Mouse (Mus musculus): Measurements from ENCODE around the gene Inca1. TPM values are rescaled to one million over a fixed set of nuclear protein-coding genes. Genes with fewer than 3 reads are reported as not detected.
A peak's percentile ranks its signal among the peaks of the same experiment; 100 is the strongest.

The Inca1 gene
- polyA plus RNA-seq, 1 experiment = 2.4 TPM

GRCm38 (mm10) chr11:70643051-70643450, 56.9 kb downstream of the Inca1 start:
- peaks cover 5% of the 10 kb centered on the region; the same call in 1 of the 2 replicates for H3K4me1 ChIP-seq (ENCODE audit: control insufficient read depth, insufficient read depth, low read length)
- no peak overlapping the region for H3K27ac ChIP-seq (ENCODE audit: insufficient read depth, low read length)
- H3K4me3 ChIP-seq (ENCODE audit: insufficient read depth, low read length) = no peak overlapping the region
- TF ChIP-seq CTCF (IDR thresholded peaks at IDR 0.05; ENCODE audit: borderline replicate concordance, insufficient read depth, low read length) (no peak), POLR2A (IDR thresholded peaks at IDR 0.05; ENCODE audit: low read depth, low read length) (no peak; the same call in 1 of the 2 replicates)

GRCm38 (mm10) chr11:70641241-70641640, 58.7 kb downstream of the Inca1 start:
- no peak overlapping the region for H3K4me3 ChIP-seq (ENCODE audit: insufficient read depth, low read length)
- no peak for TF ChIP-seq CTCF (IDR thresholded peaks at IDR 0.05; ENCODE audit: borderline replicate concordance, insufficient read depth, low read length)
- TF ChIP-seq POLR2A (IDR thresholded peaks at IDR 0.05; ENCODE audit: low read depth, low read length) = no peak; the same call in 1 of the 2 replicates
- peaks cover 5% of the 10 kb centered on the region; the same call in 1 of the 2 replicates for H3K4me1 ChIP-seq (ENCODE audit: control insufficient read depth, insufficient read depth, low read length)
- H3K27ac ChIP-seq (ENCODE audit: insufficient read depth, low read length) = no peak overlapping the region

- 0 out of 2 replicates have a peak, but pooled peaks have one; percentile 6 for TF ChIP-seq POLR2A (IDR thresholded peaks at IDR 0.05; ENCODE audit: low read depth, low read length)
- no peak for TF ChIP-seq CTCF (IDR thresholded peaks at IDR 0.05; ENCODE audit: borderline replicate concordance, insufficient read depth, low read length)
- Histone ChIP-seq H3K27ac (ENCODE audit: insufficient read depth, low read length) (no peak overlapping the region), H3K4me3 (ENCODE audit: insufficient read depth, low read length) (no peak overlapping the region), H3K4me1 (ENCODE audit: control insufficient read depth, insufficient read depth, low read length) (no peaks in the 10 kb centered on the region)
Observed at GRCm38 (mm10) chr11:70639976-70640375, 60.0 kb downstream of the Inca1 start.

- TF ChIP-seq POLR2A (IDR thresholded peaks at IDR 0.05; ENCODE audit: low read depth, low read length) (no peak), CTCF (IDR thresholded peaks at IDR 0.05; ENCODE audit: borderline replicate concordance, insufficient read depth, low read length) (no peak)
- H3K4me1 ChIP-seq (ENCODE audit: control insufficient read depth, insufficient read depth, low read length) = no peaks in the 10 kb centered on the region
- no peak within 1 kb of the TSS for H3K27ac ChIP-seq (ENCODE audit: insufficient read depth, low read length)
- H3K4me3 ChIP-seq (ENCODE audit: insufficient read depth, low read length) = no peak within 1 kb of the TSS
Observed at GRCm38 (mm10) chr11:70638714-70639278, 61.2 kb downstream of the Inca1 start, which contains the start of gene Gp1ba. TSS of gene Gp1ba (plus strand) at chr11:70639122.

Other genes starting within 250 kb of the Inca1 start
- gene Med11, start 248.2 kb downstream of the Inca1 start, polyA plus RNA-seq (2011; ENCODE audit: insufficient read length, low read depth, missing spikeins) = 14.0 and 14.1 TPM in 2 replicates
- gene Zmynd15, start 240.7 kb downstream of the Inca1 start, polyA plus RNA-seq (2011; ENCODE audit: insufficient read length, low read depth, missing spikeins) = 0.19 and 0.20 TPM in 2 replicates
- 4.1 and 6.0 TPM in 2 replicates for gene Cxcl16, start 240.2 kb downstream of the Inca1 start, polyA plus RNA-seq (2011; ENCODE audit: insufficient read length, low read depth, missing spikeins)
- gene Tm4sf5, start 194.9 kb downstream of the Inca1 start, polyA plus RNA-seq (2011; ENCODE audit: insufficient read length, low read depth, missing spikeins) = not detected in 2 replicates
- 0.79 TPM in 1 of 2 replicates, not detected in the other for gene Vmo1, start 185.5 kb downstream of the Inca1 start, polyA plus RNA-seq (2011; ENCODE audit: insufficient read length, low read depth, missing spikeins)
- not detected in 2 replicates for gene Gltpd2, start 181.0 kb downstream of the Inca1 start, polyA plus RNA-seq (2011; ENCODE audit: insufficient read length, low read depth, missing spikeins)
- gene Psmb6, start 174.8 kb downstream of the Inca1 start, polyA plus RNA-seq (2011; ENCODE audit: insufficient read length, low read depth, missing spikeins) = 162 and 177 TPM in 2 replicates
- not detected in 2 replicates for gene Gm40193, start 167.2 kb downstream of the Inca1 start, polyA plus RNA-seq (2011; ENCODE audit: insufficient read length, low read depth, missing spikeins)
- gene Pld2, start 160.1 kb downstream of the Inca1 start, polyA plus RNA-seq (2011; ENCODE audit: insufficient read length, low read depth, missing spikeins) = 19.7 and 23.3 TPM in 2 replicates
- 36.2 and 37.0 TPM in 2 replicates for gene Mink1, start 137.3 kb downstream of the Inca1 start, polyA plus RNA-seq (2011; ENCODE audit: insufficient read length, low read depth, missing spikeins)
- not detected in 2 replicates for gene 4930544D05Rik, start 84.3 kb downstream of the Inca1 start, polyA plus RNA-seq (2011; ENCODE audit: insufficient read length, low read depth, missing spikeins)
- not detected in 2 replicates for gene Chrne, start 80.9 kb downstream of the Inca1 start, polyA plus RNA-seq (2011; ENCODE audit: insufficient read length, low read depth, missing spikeins)
- not detected in 2 replicates for gene Gp1ba, start 61.0 kb downstream of the Inca1 start, polyA plus RNA-seq (2011; ENCODE audit: insufficient read length, low read depth, missing spikeins)
- gene Rnf167, start 52.9 kb downstream of the Inca1 start, polyA plus RNA-seq (2011; ENCODE audit: insufficient read length, low read depth, missing spikeins) = 14.9 and 19.5 TPM in 2 replicates
- gene Slc25a11, start 52.7 kb downstream of the Inca1 start, polyA plus RNA-seq (2011; ENCODE audit: insufficient read length, low read depth, missing spikeins) = 75.9 and 81.1 TPM in 2 replicates
- 1,131 and 1,278 TPM in 2 replicates for gene Pfn1, start 45.5 kb downstream of the Inca1 start, polyA plus RNA-seq (2011; ENCODE audit: insufficient read length, low read depth, missing spikeins)
- gene Eno3, start 43.0 kb downstream of the Inca1 start, polyA plus RNA-seq (2011; ENCODE audit: insufficient read length, low read depth, missing spikeins) = 15.6 and 31.0 TPM in 2 replicates
- gene Spag7, start 30.7 kb downstream of the Inca1 start, polyA plus RNA-seq (2011; ENCODE audit: insufficient read length, low read depth, missing spikeins) = 91.1 and 106 TPM in 2 replicates
- 15.3 and 16.4 TPM in 2 replicates for gene Camta2, start 12.1 kb downstream of the Inca1 start, polyA plus RNA-seq (2011; ENCODE audit: insufficient read length, low read depth, missing spikeins)
- 88.5 and 112 TPM in 2 replicates for gene Kif1c, start 393 bp upstream of the Inca1 start, polyA plus RNA-seq (2011; ENCODE audit: insufficient read length, low read depth, missing spikeins)
- 1.5 and 2.5 TPM in 2 replicates for gene Zfp3, start 64.1 kb upstream of the Inca1 start, polyA plus RNA-seq (2011; ENCODE audit: insufficient read length, low read depth, missing spikeins)
- not detected in 2 replicates for gene Scimp, start 112.4 kb upstream of the Inca1 start, polyA plus RNA-seq (2011; ENCODE audit: insufficient read length, low read depth, missing spikeins)
- gene Rabep1, start 144.6 kb upstream of the Inca1 start, polyA plus RNA-seq (2011; ENCODE audit: insufficient read length, low read depth, missing spikeins) = 54.8 and 57.8 TPM in 2 replicates